Mouse (Mus musculus) kidney, postnatal 0 days (tissue): ENCODE measurements at regions not wholly inside any gene's neighbourhood (a gene's known extent, or its start where the extent isn't known, plus 50 kb on each side); places are given as distances from the start of the nearest gene placed in this dataset.

Source experiments
- ATAC-seq: fragments of 200-750 bp; cut with Nextera tagmentation; replicated peaks from 2 replicates; pipeline ENCODE4 v1.8.0; 2017; ENCODE audit warnings: low read depth, moderate number of reproducible peaks, moderate TSS enrichment, moderate library complexity; ENCODE audit not compliant: low FRiP score
- DNase-seq: peaks from one replicate; pipeline ENCODE4 v3.0.0-alpha.2; 2016; ENCODE audit warnings: low spot score
- H3K27ac ChIP-seq: fragments of 300-500 bp; sonication (generic); 2 replicates; pipeline ENCODE4 v1.5.1; 2014; ENCODE audit warnings: mild to moderate bottlenecking
- H3K27me3 ChIP-seq: fragments of 300-500 bp; sonication (generic); 2 replicates; pipeline ENCODE4 v1.6.1; 2014; ENCODE audit warnings: low read length, mixed read lengths; ENCODE audit not compliant: insufficient read depth
- H3K36me3 ChIP-seq: fragments of 300-500 bp; sonication (generic); 2 replicates; pipeline ENCODE4 v1.6.1; 2014; ENCODE audit warnings: low read length, mixed read lengths; ENCODE audit not compliant: insufficient read depth
- H3K4me1 ChIP-seq: fragments of 300-500 bp; sonication (generic); replicated peaks from 2 replicates; pipeline ENCODE4 v1.6.1; 2014; ENCODE audit warnings: antibody characterized with exemption, low read length, mixed read lengths; ENCODE audit not compliant: insufficient read depth
- H3K4me2 ChIP-seq: fragments of 300-500 bp; sonication (generic); 2 replicates; pipeline ENCODE4 v1.6.1; 2014; ENCODE audit warnings: mild to moderate bottlenecking, low read length, moderate library complexity, mixed read lengths
- H3K4me3 ChIP-seq: fragments of 300-500 bp; sonication (generic); replicated peaks from 2 replicates; pipeline ENCODE4 v1.5.1; 2014; ENCODE audit warnings: low read depth, low read length
- H3K9ac ChIP-seq: fragments of 300-500 bp; sonication (generic); 2 replicates; pipeline ENCODE4 v1.6.1; 2014; ENCODE audit warnings: low read depth, low read length
- H3K9me3 ChIP-seq: fragments of 300-500 bp; sonication (generic); replicated peaks from 2 replicates; pipeline ENCODE4 v1.6.1; 2016; ENCODE audit warnings: low read length, inconsistent platforms, mixed read lengths
- CTCF ChIP-seq: IDR thresholded peaks from 2 replicates; pipeline ENCODE4 v1.5.1; 2016; ENCODE audit warnings: antibody characterized with exemption, low read depth, mild to moderate bottlenecking, moderate library complexity
- WGBS: fragments of 180-500 bp; shearing (Covaris S2); extraction: QIAGEN DNeasy Blood & Tissue Kit; methylation state at CpG from one replicate; pipeline ENCODE4 v1.1.7; 2014; 5-methylcytosine and 5-hydroxymethylcytosine counted together

- no peak for TF ChIP-seq CTCF
- ATAC-seq = no peak
- H3K9ac ChIP-seq = no peak overlapping the region
These were observed 79.3 kb upstream of the Mtap start for GRCm38 (mm10) chr4:89057573-89057972.

GRCm38 (mm10) chr4:89057135-89057534 lies 79.8 kb upstream of the Mtap start:
- Histone ChIP-seq H3K4me2 (no peak overlapping the region), H3K27me3 (no peaks in the 10 kb centered on the region), H3K27ac (no peak overlapping the region), H3K4me1 (no peaks in the 10 kb centered on the region), H3K4me3 (no peak overlapping the region), H3K9ac (no peak overlapping the region), H3K9me3 (no peaks in the 10 kb centered on the region), H3K36me3 (no peaks in the 10 kb centered on the region)
- no peak for TF ChIP-seq CTCF
- WGBS = 78% methylated on average over 1 of the region's 1 CpGs
- no peak for DNase-seq
- no peak for ATAC-seq

More at GRCm38 (mm10) chr4:89057573-89057972, 79.3 kb upstream of the Mtap start:
- Histone ChIP-seq H3K27me3 (no peaks in the 10 kb centered on the region), H3K4me2 (no peak overlapping the region), H3K4me3 (no peak overlapping the region), H3K9me3 (no peaks in the 10 kb centered on the region), H3K27ac (no peak overlapping the region), H3K4me1 (no peaks in the 10 kb centered on the region), H3K36me3 (no peaks in the 10 kb centered on the region)
- no peak for DNase-seq

GRCm38 (mm10) chr4:89055969-89056368 lies 81.0 kb upstream of the Mtap start:
- H3K9me3 ChIP-seq = no peaks in the 10 kb centered on the region
- TF ChIP-seq CTCF = no peak
- DNase-seq = no peak
- no peak for ATAC-seq
- 78% methylated on average over 3 of the region's 3 CpGs for WGBS
- H3K4me3 ChIP-seq = no peak overlapping the region
- no peaks in the 10 kb centered on the region for H3K27me3 ChIP-seq
- no peaks in the 10 kb centered on the region for H3K36me3 ChIP-seq
- H3K4me1 ChIP-seq = no peaks in the 10 kb centered on the region
- H3K4me2 ChIP-seq = no peak overlapping the region
- H3K9ac ChIP-seq = no peak overlapping the region
- H3K27ac ChIP-seq = no peak overlapping the region

- Histone ChIP-seq H3K27ac (no peak overlapping the region), H3K4me2 (no peak overlapping the region), H3K4me1 (no peaks in the 10 kb centered on the region), H3K27me3 (no peaks in the 10 kb centered on the region), H3K36me3 (no peaks in the 10 kb centered on the region), H3K9ac (no peak overlapping the region), H3K4me3 (no peak overlapping the region), H3K9me3 (no peaks in the 10 kb centered on the region)
- ATAC-seq (no peak), DNase-seq (peak; percentile 12)
- TF ChIP-seq CTCF = no peak
- 25% methylated on average over 6 of the region's 6 CpGs for WGBS
These were observed 83.3 kb upstream of the Mtap start for GRCm38 (mm10) chr4:89053606-89054005.

GRCm38 (mm10) chr4:89051897-89052296 lies 85.0 kb upstream of the Mtap start:
- 59% methylated on average over 5 of the region's 5 CpGs for WGBS
- no peak for ATAC-seq
- Histone ChIP-seq H3K4me2 (no peak overlapping the region), H3K27ac (no peak overlapping the region), H3K9me3 (no peaks in the 10 kb centered on the region), H3K9ac (no peak overlapping the region), H3K4me3 (no peak overlapping the region), H3K4me1 (no peaks in the 10 kb centered on the region), H3K36me3 (no peaks in the 10 kb centered on the region), H3K27me3 (no peaks in the 10 kb centered on the region)
- TF ChIP-seq CTCF = no peak
- DNase-seq = no peak

GRCm38 (mm10) chr4:89050551-89051199 lies 86.2 kb upstream of the Mtap start:
- no peaks in the 10 kb centered on the region for H3K4me1 ChIP-seq
- H3K9me3 ChIP-seq = no peaks in the 10 kb centered on the region
- no peak for TF ChIP-seq CTCF
- H3K4me2 ChIP-seq = no peak overlapping the region
- no peak overlapping the region for H3K27ac ChIP-seq
- ATAC-seq (no peak), DNase-seq (no peak)
- no peaks in the 10 kb centered on the region for H3K27me3 ChIP-seq
- 77% methylated on average over 4 of the region's 4 CpGs for WGBS
- no peak overlapping the region for H3K9ac ChIP-seq
- no peaks in the 10 kb centered on the region for H3K36me3 ChIP-seq
- no peak overlapping the region for H3K4me3 ChIP-seq
